Mouse (Mus musculus): Measurements from ENCODE around the gene Defa20. TPM values are rescaled to one million over a fixed set of nuclear protein-coding genes. Genes with fewer than 3 reads are reported as not detected.

Gene Defa20
- 8.4 TPM in 1 of 2 replicates, not detected in the other for polyA plus RNA-seq (2012; rRNA removed; ENCODE audit: low replicate concordance)

DNA sequence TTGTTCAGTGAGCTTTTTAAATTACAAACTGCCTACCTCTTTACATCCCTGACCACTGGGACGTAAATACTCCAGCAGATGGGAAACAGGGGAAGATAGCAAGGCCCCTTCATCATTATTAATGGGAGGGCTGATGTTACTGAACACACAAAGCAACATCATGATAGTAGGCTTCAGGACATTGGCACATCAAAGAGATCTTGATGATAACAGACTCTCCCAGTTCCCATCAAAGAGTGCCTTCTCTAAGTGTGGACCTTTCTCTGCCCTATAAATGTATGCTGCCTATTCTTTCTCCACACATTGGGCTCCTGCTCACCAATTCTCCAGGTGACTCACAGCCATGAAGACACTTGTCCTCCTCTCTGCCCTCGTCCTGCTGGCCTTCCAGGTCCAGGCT lies at the start of gene Defa20:
Gene Defa20 (plus strand): TSS at position 301 of the 400 bp plus-strand sequence.

DNA sequence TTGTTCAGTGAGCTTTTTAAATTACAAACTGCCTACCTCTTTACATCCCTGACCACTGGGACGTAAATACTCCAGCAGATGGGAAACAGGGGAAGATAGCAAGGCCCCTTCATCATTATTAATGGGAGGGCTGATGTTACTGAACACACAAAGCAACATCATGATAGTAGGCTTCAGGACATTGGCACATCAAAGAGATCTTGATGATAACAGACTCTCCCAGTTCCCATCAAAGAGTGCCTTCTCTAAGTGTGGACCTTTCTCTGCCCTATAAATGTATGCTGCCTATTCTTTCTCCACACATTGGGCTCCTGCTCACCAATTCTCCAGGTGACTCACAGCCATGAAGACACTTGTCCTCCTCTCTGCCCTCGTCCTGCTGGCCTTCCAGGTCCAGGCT lies 19.7 kb downstream of the Defa20 start, which contains the start of gene Defa32:
Gene Defa32 (plus strand): TSS at position 301 of the 400 bp plus-strand sequence.

Other genes with a start within 250 kb of the Defa20 start
- not detected in 2 replicates for gene Defa27, start 193.7 kb upstream of the Defa20 start, polyA plus RNA-seq (2012; rRNA removed; ENCODE audit: low replicate concordance)
- gene Defa29, start 182.2 kb upstream of the Defa20 start, polyA plus RNA-seq (2012; rRNA removed; ENCODE audit: low replicate concordance) = 87.2 and 348 TPM in 2 replicates
- gene Defa2, start 130.7 kb upstream of the Defa20 start, polyA plus RNA-seq (2012; rRNA removed; ENCODE audit: low replicate concordance) = 16.4 TPM in 1 of 2 replicates, not detected in the other
- gene Defa33, start 117.4 kb upstream of the Defa20 start, polyA plus RNA-seq (2012; rRNA removed; ENCODE audit: low replicate concordance) = 3.2 TPM in 1 of 2 replicates, not detected in the other
- gene Defa36, start 81.8 kb upstream of the Defa20 start, polyA plus RNA-seq (2012; rRNA removed; ENCODE audit: low replicate concordance) = 162 and 240 TPM in 2 replicates
- gene Gm7849, start 52.7 kb upstream of the Defa20 start, polyA plus RNA-seq (2012; rRNA removed; ENCODE audit: low replicate concordance) = 10.6 and 78.7 TPM in 2 replicates
- 1.7 TPM in 1 of 2 replicates, not detected in the other for gene Defa32, start 19.8 kb downstream of the Defa20 start, polyA plus RNA-seq (2012; rRNA removed; ENCODE audit: low replicate concordance)
- gene Defa37, start 56.1 kb downstream of the Defa20 start, polyA plus RNA-seq (2012; rRNA removed; ENCODE audit: low replicate concordance) = not detected in 2 replicates
- gene Defa28, start 73.7 kb downstream of the Defa20 start, polyA plus RNA-seq (2012; rRNA removed; ENCODE audit: low replicate concordance) = 0.45 TPM in 1 of 2 replicates, not detected in the other
- gene Gm7861, start 85.2 kb downstream of the Defa20 start, polyA plus RNA-seq (2012; rRNA removed; ENCODE audit: low replicate concordance) = 33.1 TPM in 1 of 2 replicates, not detected in the other
- gene Defa26, start 108.9 kb downstream of the Defa20 start, polyA plus RNA-seq (2012; rRNA removed; ENCODE audit: low replicate concordance) = 0.42 and 1.5 TPM in 2 replicates
- gene Defa17, start 146.5 kb downstream of the Defa20 start, polyA plus RNA-seq (2012; rRNA removed; ENCODE audit: low replicate concordance) = 8.3 and 19.8 TPM in 2 replicates
- not detected in 2 replicates for gene Defa34, start 156.5 kb downstream of the Defa20 start, polyA plus RNA-seq (2012; rRNA removed; ENCODE audit: low replicate concordance)
- 130 and 525 TPM in 2 replicates for gene AY761184, start 194.4 kb downstream of the Defa20 start, polyA plus RNA-seq (2012; rRNA removed; ENCODE audit: low replicate concordance)
- gene Defa24, start 225.2 kb downstream of the Defa20 start, polyA plus RNA-seq (2012; rRNA removed; ENCODE audit: low replicate concordance) = 1,037 and 1,891 TPM in 2 replicates